In genomic region chr10:87812157-87813072, GRCm38 (mm10) we compare ENCODE assay signal across 9 mouse cellular contexts. TPM values are rescaled to one million over a fixed set of nuclear protein-coding genes. Genes with fewer than 3 reads are reported as not detected.
DNase-seq lines count a peak whose midpoint lies in the region; ATAC-seq lines count a peak whose summit lies in the region.
"Had no signal": no experiment of that assay in that cellular context is flagged by ENCODE, and none has a peak within 500 bp of the region (broad histone marks: within the 10 kb centered on the region; RNA-seq: fewer than 3 reads in every experiment).

No protein-coding gene starts in this region.

- DNase-seq in kidney, postnatal 10 days = no peak
- DNase-seq in limb, embryonic 10.5 days (ENCODE audit: low spot score) = peak; percentile 73
- DNase-seq in retina, postnatal 1 day = peak; percentile 7
- DNase-seq in frontal cortex, postnatal 36 days (ENCODE audit: low spot score in 2 of 2) = no peak
- no peak for DNase-seq in spleen, adult 12 weeks (ENCODE audit: low spot score)
- no peak for DNase-seq in layer of hippocampus, postnatal 10 days (ENCODE audit: low spot score in 2 of 2)

- H3K4me3 ChIP-seq in kidney, embryonic 14.5 days (ENCODE audit: low read length) = no peak overlapping the region
- no peak overlapping the region for H3K4me3 ChIP-seq in embryonic facial prominence, embryonic 12.5 days
- H3K4me3 ChIP-seq in limb, embryonic 10.5 days = peak overlapping the region; percentile 39

- H3K9ac ChIP-seq in kidney, embryonic 14.5 days (ENCODE audit: low read depth, low read length) = no peak overlapping the region
- peak overlapping the region; percentile 17 for H3K9ac ChIP-seq in embryonic facial prominence, embryonic 12.5 days

- 0 out of 2 replicates have a peak, but pooled peaks cover 3% of the 10 kb centered on the region for H3K4me1 ChIP-seq in kidney, embryonic 14.5 days (ENCODE audit: control insufficient read depth, insufficient read depth, low read length)
- H3K4me1 ChIP-seq in embryonic facial prominence, embryonic 12.5 days = peaks cover 28% of the 10 kb centered on the region
- H3K4me1 ChIP-seq in limb, embryonic 10.5 days = peaks cover 19% of the 10 kb centered on the region

- WGBS in kidney, embryonic 14.5 days = 26% methylated on average over 8 of the region's 8 CpGs
- WGBS in embryonic facial prominence, embryonic 12.5 days = 10% methylated on average over 8 of the region's 8 CpGs
- 10% methylated on average over 8 of the region's 8 CpGs for WGBS in limb, embryonic 10.5 days

- H3K36me3 ChIP-seq in kidney, embryonic 14.5 days (ENCODE audit: control insufficient read depth, insufficient read depth, low read length) = no peaks in the 10 kb centered on the region
- H3K36me3 ChIP-seq in embryonic facial prominence, embryonic 12.5 days = no peaks in the 10 kb centered on the region
- H3K36me3 ChIP-seq in limb, embryonic 10.5 days = no peaks in the 10 kb centered on the region
- H3K36me3 ChIP-seq: G1E had no signal

- peak overlapping the region; percentile 9; the same call in 1 of the 2 replicates for H3K4me2 ChIP-seq in kidney, embryonic 14.5 days (replicated peaks; ENCODE audit: low read depth, low read length)
- H3K4me2 ChIP-seq in embryonic facial prominence, embryonic 12.5 days (replicated peaks) = peak overlapping the region; percentile 40

- H3K27me3 ChIP-seq in kidney, embryonic 14.5 days (ENCODE audit: control insufficient read depth, insufficient read depth, low read length) = no peaks in the 10 kb centered on the region
- H3K27me3 ChIP-seq in embryonic facial prominence, embryonic 12.5 days = no peaks in the 10 kb centered on the region
- H3K27me3 ChIP-seq in limb, embryonic 10.5 days (ENCODE audit: low read depth, poor library complexity, severe bottlenecking) = no peaks in the 10 kb centered on the region

- no peak overlapping the region for H3K27ac ChIP-seq in kidney, embryonic 14.5 days (ENCODE audit: low read depth, low read length)
- peak overlapping the region; percentile 85 for H3K27ac ChIP-seq in embryonic facial prominence, embryonic 12.5 days
- H3K27ac ChIP-seq in limb, embryonic 10.5 days = peak overlapping the region; percentile 78

- no peak for ATAC-seq in kidney, embryonic 14.5 days (ENCODE audit: low FRiP score, low TSS enrichment)
- ATAC-seq in embryonic facial prominence, embryonic 12.5 days (ENCODE audit: insufficient number of reproducible peaks, insufficient read depth, low FRiP score, low TSS enrichment) = peak; percentile 75

- H3K9me3 ChIP-seq in kidney, embryonic 14.5 days (ENCODE audit: control insufficient read depth, low read length) = no peaks in the 10 kb centered on the region
- no peaks in the 10 kb centered on the region for H3K9me3 ChIP-seq in embryonic facial prominence, embryonic 12.5 days
- H3K9me3 ChIP-seq in limb, embryonic 10.5 days (replicated peaks) = no peaks in the 10 kb centered on the region

RNA-seq across cellular contexts. Expression of gene Igf1, which starts 45.6 kb away (rescaled TPM):
- 24.5 and 28.2 TPM in 2 replicates for polyA plus RNA-seq in kidney, embryonic 14.5 days (2014; fragmentation: Nextera tagmentation; extraction: Ambion mirVana)
- 68.0 and 85.1 TPM in 2 replicates for polyA plus RNA-seq in embryonic facial prominence, embryonic 12.5 days (2016; fragmentation: Nextera tagmentation; extraction: Ambion mirVana)
- 17.5 and 58.7 TPM in 2 replicates for polyA plus RNA-seq in limb, embryonic 10.5 days (2016; fragmentation: Nextera tagmentation; extraction: Ambion mirVana)
- total RNA-seq in layer of hippocampus, postnatal 10 days (2021) = 10 to 100 TPM; 18.5 to 19.9 TPM

Comparison
In these comparisons a context has a peak if more than half of its experiments do, and no peak if none do; other contexts are left out.
1. DNase-seq: peak in limb, embryonic 10.5 days (single experiment) and retina, postnatal 1 day (single experiment); none in kidney, postnatal 10 days (single experiment), frontal cortex, postnatal 36 days (0 of 2), spleen, adult 12 weeks (single experiment) and layer of hippocampus, postnatal 10 days (0 of 2).